Mouse (Mus musculus): ENCODE results near the gene Dpp7. TPM values are rescaled to one million over a fixed set of nuclear protein-coding genes. Genes with fewer than 3 reads are reported as not detected.

The Dpp7 gene
- total RNA-seq (2021): 10 to 100 TPM; 32.1 to 36.2 TPM
- long read RNA-seq, experiment 1, transcript Dpp7-201 (13 exons, 1,682 nt): major isoform, 11 of 25 reads
- long read RNA-seq, experiment 1, partial matches to known transcripts: 5 of 25 reads
- long read RNA-seq, experiment 1, other reads (novel, unspliced or antisense): 8 of 25 reads
- long read RNA-seq, experiment 2, transcript Dpp7-201 (13 exons, 1,682 nt): major isoform, 9 of 26 reads
- long read RNA-seq, experiment 2, partial matches to known transcripts: 3 of 26 reads
- long read RNA-seq, experiment 2, other reads (novel, unspliced or antisense): 12 of 26 reads

GRCm38 (mm10) chr2:25356208-25357079 is at the start of gene Dpp7:
Gene Dpp7 (minus strand): TSS chr2:25356359.
- Histone ChIP-seq H3K27ac (peak within 1 kb of the TSS; percentile 72), H3K4me3 (peak within 1 kb of the TSS; percentile 76)
- peak; percentile 82 to 87 for DNase-seq (ENCODE audit: low spot score in 2 of 2)
- TF ChIP-seq CTCF (conservative IDR thresholded peaks at IDR 0.05): no peak

- TF ChIP-seq CTCF (conservative IDR thresholded peaks at IDR 0.05): no peak
- peak overlapping the region; percentile 88 for H3K4me3 ChIP-seq
- peak overlapping the region; percentile 97 for H3K27ac ChIP-seq
- DNase-seq (ENCODE audit: low spot score in 2 of 2): no peak
These were observed 47.8 kb upstream of the Dpp7 start for GRCm38 (mm10) chr2:25403994-25404393.

- DNase-seq (ENCODE audit: low spot score in 2 of 2): peak; percentile 89 to 94
- peak overlapping the region; percentile 97 for H3K27ac ChIP-seq
- H3K4me3 ChIP-seq: peak overlapping the region; percentile 88
- TF ChIP-seq CTCF (conservative IDR thresholded peaks at IDR 0.05): no peak
These were observed 46.9 kb upstream of the Dpp7 start for GRCm38 (mm10) chr2:25402972-25403601.

GRCm38 (mm10) chr2:25402377-25402971 is 46.3 kb upstream of the Dpp7 start:
- peak; percentile 80 for TF ChIP-seq CTCF (conservative IDR thresholded peaks at IDR 0.05)
- DNase-seq (ENCODE audit: low spot score in 2 of 2): peak; percentile 53 to 75
- Histone ChIP-seq H3K4me3 (peak overlapping the region; percentile 88), H3K27ac (peak overlapping the region; percentile 97)

GRCm38 (mm10) chr2:25400764-25401163 is 44.6 kb upstream of the Dpp7 start:
- Histone ChIP-seq H3K4me3 (peak overlapping the region; percentile 47), H3K27ac (0 out of 2 replicates have a peak overlapping the region, but pooled peaks have one; percentile 14)
- peak; percentile 90 for TF ChIP-seq CTCF (conservative IDR thresholded peaks at IDR 0.05)
- peak; percentile 44 to 70 for DNase-seq (ENCODE audit: low spot score in 2 of 2)

- peak overlapping the region; percentile 47; the same call in 1 of the 2 replicates for H3K4me3 ChIP-seq
- no peak for TF ChIP-seq CTCF (conservative IDR thresholded peaks at IDR 0.05)
- DNase-seq (ENCODE audit: low spot score in 2 of 2): no peak
These were observed 44.1 kb upstream of the Dpp7 start for GRCm38 (mm10) chr2:25400291-25400690.

GRCm38 (mm10) chr2:25399051-25399450 is 42.9 kb upstream of the Dpp7 start, which contains the start of gene Npdc1:
Gene Npdc1 (plus strand): TSS chr2:25399351.
- no peak for TF ChIP-seq CTCF (conservative IDR thresholded peaks at IDR 0.05)
- no peak within 1 kb of the TSS for H3K27ac ChIP-seq
- H3K4me3 ChIP-seq: no peak within 1 kb of the TSS
- no peak for DNase-seq (ENCODE audit: low spot score in 2 of 2)

More at GRCm38 (mm10) chr2:25400291-25400690, 44.1 kb upstream of the Dpp7 start:
- 0 out of 2 replicates have a peak overlapping the region, but pooled peaks have one; percentile 14 for H3K27ac ChIP-seq

- no peak overlapping the region for H3K27ac ChIP-seq
- no peak overlapping the region for H3K4me3 ChIP-seq
- TF ChIP-seq CTCF (conservative IDR thresholded peaks at IDR 0.05): no peak
- no peak for DNase-seq (ENCODE audit: low spot score in 2 of 2)
These were observed 41.9 kb upstream of the Dpp7 start for GRCm38 (mm10) chr2:25398065-25398464.

GRCm38 (mm10) chr2:25397010-25397409 is 40.9 kb upstream of the Dpp7 start:
- no peak for DNase-seq (ENCODE audit: low spot score in 2 of 2)
- no peak for TF ChIP-seq CTCF (conservative IDR thresholded peaks at IDR 0.05)
- peak overlapping the region; percentile 77 for H3K27ac ChIP-seq
- H3K4me3 ChIP-seq: peak overlapping the region; percentile 56; the same call in 1 of the 2 replicates

- Histone ChIP-seq H3K4me3 (peak overlapping the region; percentile 56), H3K27ac (peak overlapping the region; percentile 77)
- peak in 1 of 2 experiments; percentile 60 for DNase-seq (ENCODE audit: low spot score in 2 of 2)
- no peak for TF ChIP-seq CTCF (conservative IDR thresholded peaks at IDR 0.05)
These were observed 40.4 kb upstream of the Dpp7 start for GRCm38 (mm10) chr2:25396597-25396983.

GRCm38 (mm10) chr2:25395721-25396596 is 39.8 kb upstream of the Dpp7 start, which contains the start of gene Entpd2:
Gene Entpd2 (plus strand): TSS chr2:25395874.
- Histone ChIP-seq H3K27ac (peak within 1 kb of the TSS; percentile 77), H3K4me3 (peak within 1 kb of the TSS; percentile 56)
- no peak for DNase-seq (ENCODE audit: low spot score in 2 of 2)
- peak; percentile 42; the same call in 1 of the 2 replicates for TF ChIP-seq CTCF (conservative IDR thresholded peaks at IDR 0.05)
